Mouse (Mus musculus) MEL (cell line): ENCODE results near the gene Gm28042. TPM values are rescaled to one million over a fixed set of nuclear protein-coding genes. Genes with fewer than 3 reads are reported as not detected.

Experiments used
- DNase-seq: peaks from one replicate; pipeline ENCODE4 v3.0.0; 2011; ENCODE audit warnings: low read depth, low spot score
- H3K27ac ChIP-seq: 2 replicates; pipeline ENCODE4 v1.5.1; 2012; ENCODE audit warnings: low read depth, mild to moderate bottlenecking, control low read depth, low read length, moderate library complexity; ENCODE audit not compliant: control insufficient read depth
- H3K27me3 ChIP-seq, 2 experiments: fragments of 150-350 bp in 1 of 2; sonication (generic) in 1 of 2; 2 replicates each; pipeline ENCODE4 v1.6.1; 2012; ENCODE audit warnings: low read length in 2 of 2, mild to moderate bottlenecking in 2 of 2, improper control_type of control experiment in 1 of 2, moderate library complexity in 1 of 2; ENCODE audit not compliant: insufficient read depth in 2 of 2, control insufficient read depth in 1 of 2
- H3K36me3 ChIP-seq, 2 experiments: 2 replicates each; pipeline ENCODE4 v1.6.1; 2012 to 2014; ENCODE audit warnings: low read length in 2 of 2, improper control_type of control experiment in 1 of 2, inconsistent platforms in 1 of 2, mild to moderate bottlenecking in 1 of 2; ENCODE audit not compliant: insufficient read depth in 2 of 2, control insufficient read depth in 1 of 2
- H3K4me1 ChIP-seq, 2 experiments: fragments of 150-350 bp in 1 of 2; sonication (generic) in 1 of 2; 2 replicates each; pipeline ENCODE4 v1.6.1; 2012; ENCODE audit warnings: low read length in 2 of 2, improper control_type of control experiment in 1 of 2, mild to moderate bottlenecking in 1 of 2; ENCODE audit not compliant: insufficient read depth in 2 of 2, control insufficient read depth in 1 of 2
- H3K4me3 ChIP-seq, 2 experiments: fragments of 150-350 bp in 1 of 2; sonication (generic) in 1 of 2; 2 replicates each; pipeline ENCODE4 v1.5.1; 2012; ENCODE audit warnings: low read depth in 2 of 2, low read length in 2 of 2, mild to moderate bottlenecking in 2 of 2, moderate library complexity in 2 of 2, control low read depth in 1 of 2, improper control_type of control experiment in 1 of 2; ENCODE audit not compliant: control insufficient read depth in 1 of 2, insufficient read depth in 1 of 2
- H3K79me2 ChIP-seq: 2 replicates; pipeline ENCODE4 v1.6.1; 2012; ENCODE audit warnings: mild to moderate bottlenecking, low read length, moderate library complexity; ENCODE audit not compliant: control insufficient read depth, poor library complexity, insufficient read depth
- H3K9ac ChIP-seq: 2 replicates; pipeline ENCODE4 v1.6.1; 2012; ENCODE audit warnings: low read depth, mild to moderate bottlenecking, control low read depth, low read length, moderate library complexity; ENCODE audit not compliant: control insufficient read depth, poor library complexity, severe bottlenecking
- H3K9me3 ChIP-seq: fragments of 150-350 bp; sonication (generic); replicated peaks from 2 replicates; pipeline ENCODE4 v1.6.1; 2012; ENCODE audit warnings: mild to moderate bottlenecking, low read length, improper control_type of control experiment, moderate library complexity; ENCODE audit not compliant: insufficient read depth
- CHD2 ChIP-seq: IDR thresholded peaks from 2 replicates; pipeline ENCODE4 v1.6.1; 2011; ENCODE audit warnings: low read length, improper control_type of control experiment
- CTCF ChIP-seq, 3 experiments: IDR thresholded peaks in 2 of 3; conservative IDR thresholded peaks in 1 of 3; 2 replicates each; pipeline ENCODE4 v1.5.1; 2011 to 2012; ENCODE audit warnings: low read length in 3 of 3, low read depth in 2 of 3, mild to moderate bottlenecking in 2 of 3, improper control_type of control experiment in 1 of 3, inconsistent platforms in 1 of 3, mixed read lengths in 1 of 3, moderate library complexity in 1 of 3; ENCODE audit not compliant: control insufficient read depth in 1 of 3, insufficient read depth in 1 of 3, poor library complexity in 1 of 3, severe bottlenecking in 1 of 3
- ELF1 ChIP-seq: IDR thresholded peaks from 2 replicates; pipeline ENCODE4 v1.6.1; 2014; ENCODE audit warnings: low read depth, mild to moderate bottlenecking, inconsistent platforms, low read length, improper control_type of control experiment, moderate library complexity
- ETS1 ChIP-seq: IDR thresholded peaks from 2 replicates; pipeline ENCODE4 v1.6.1; 2012; ENCODE audit warnings: low read depth, mild to moderate bottlenecking, inconsistent platforms, low read length, improper control_type of control experiment, moderate library complexity
- GATA1 ChIP-seq: IDR thresholded peaks from 2 replicates; pipeline ENCODE4 v1.6.1; 2011; ENCODE audit warnings: low read depth, low read length, improper control_type of control experiment
- KAT2A ChIP-seq: conservative IDR thresholded peaks from 2 replicates; pipeline ENCODE4 v1.6.1; 2012; ENCODE audit warnings: low read depth, low read length, improper control_type of control experiment, inconsistent platforms
- NELFE ChIP-seq: IDR thresholded peaks from 2 replicates; pipeline ENCODE4 v1.6.1; 2011; ENCODE audit warnings: low read depth, low read length, improper control_type of control experiment
- POLR2AphosphoS2 ChIP-seq: IDR thresholded peaks from 2 replicates; pipeline ENCODE4 v1.6.1; 2011; ENCODE audit warnings: low read length, improper control_type of control experiment
- SIN3A ChIP-seq: IDR thresholded peaks from 2 replicates; pipeline ENCODE4 v1.6.1; 2012; ENCODE audit warnings: low read length, improper control_type of control experiment, inconsistent platforms
- SMC3 ChIP-seq: IDR thresholded peaks from 2 replicates; pipeline ENCODE4 v1.6.1; 2011; ENCODE audit warnings: low read depth, low read length, improper control_type of control experiment
- TCF12 ChIP-seq: IDR thresholded peaks from 2 replicates; pipeline ENCODE4 v1.6.1; 2014; ENCODE audit warnings: low read depth, mild to moderate bottlenecking, inconsistent platforms, low read length, improper control_type of control experiment, moderate library complexity
- UBTF ChIP-seq: IDR thresholded peaks from 2 replicates; pipeline ENCODE4 v1.6.1; 2012; ENCODE audit warnings: low read depth, mild to moderate bottlenecking, inconsistent platforms, low read length, improper control_type of control experiment, moderate library complexity, borderline replicate concordance; ENCODE audit not compliant: insufficient read depth
- USF1 ChIP-seq: IDR thresholded peaks from 2 replicates; pipeline ENCODE4 v1.6.1; 2014; ENCODE audit warnings: low read depth, mild to moderate bottlenecking, inconsistent platforms, low read length, improper control_type of control experiment, moderate library complexity
- ZC3H11A ChIP-seq: IDR thresholded peaks from 2 replicates; pipeline ENCODE4 v1.6.1; 2012; ENCODE audit warnings: low read depth, mild to moderate bottlenecking, inconsistent platforms, low read length, improper control_type of control experiment
- ZKSCAN1 ChIP-seq: IDR thresholded peaks from 2 replicates; pipeline ENCODE4 v1.6.1; 2012; ENCODE audit warnings: low read depth, mild to moderate bottlenecking, inconsistent platforms, low read length, improper control_type of control experiment, moderate library complexity
- ZMIZ1 ChIP-seq: IDR thresholded peaks from 2 replicates; pipeline ENCODE4 v1.6.1; 2012; ENCODE audit warnings: low read depth, mild to moderate bottlenecking, inconsistent platforms, low read length, improper control_type of control experiment, moderate library complexity
- polyA plus RNA-seq, 2 experiments: library from polyadenylated mRNA; stranded (reverse) in 1 of 2; unstranded in 1 of 2; fragments of >175 nt in 1 of 2; fragments of >200 nt in 1 of 2; gene quantifications; 2 replicates each; pipeline versions ENCODE4 v1.2.1 to v1.2.4; 2012; ENCODE audit warnings: low replicate concordance in 2 of 2, low read depth in 1 of 2; ENCODE audit not compliant: insufficient read length in 2 of 2, insufficient read depth in 1 of 2, missing spikeins in 1 of 2
- total RNA-seq: library from RNA; depleted of rRNA; stranded (reverse); fragments of 300-350 nt; gene quantifications from 2 replicates; pipeline ENCODE4 v1.2.3, GENCODE M21; 2012

The Gm28042 gene
- total and polyA plus RNA-seq, 3 experiments = 0.96 to 1.7 TPM; not detected in 1

DNA sequence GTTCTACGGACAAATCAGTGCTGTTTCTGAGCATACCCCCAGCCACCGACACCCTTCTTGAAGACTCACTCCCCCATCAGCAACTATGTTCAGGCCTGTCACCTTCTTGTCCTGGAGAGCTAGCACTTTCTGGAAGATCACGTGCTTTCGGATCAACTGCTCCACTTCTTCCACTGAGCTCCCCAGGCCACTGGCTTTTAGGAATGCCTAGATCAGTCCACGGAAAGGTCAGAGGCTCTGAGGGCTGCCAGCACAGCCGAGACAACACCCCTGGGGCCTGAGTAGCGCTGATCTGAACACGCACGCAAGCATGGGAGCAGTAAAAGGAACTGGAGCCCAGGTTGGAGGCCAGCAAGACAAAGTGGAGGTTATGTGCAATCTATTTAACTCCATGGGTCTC is 33.4 kb downstream of the Gm28042 start:
- no peak for TF ChIP-seq USF1
- TF ChIP-seq ZKSCAN1 = no peak
- no peak for TF ChIP-seq NELFE
- no peak for TF ChIP-seq TCF12
- TF ChIP-seq SIN3A = no peak
- no peak for TF ChIP-seq ZC3H11A
- no peak for DNase-seq
- Histone ChIP-seq H3K27me3 (peaks cover 0 to 2% of the 10 kb centered on the region in 2 experiments; a peak in 1 of 4 replicates), H3K4me3 (no peak overlapping the region), H3K27ac (no peak overlapping the region), H3K4me1 (no peaks in the 10 kb centered on the region), H3K36me3 (no peaks in the 10 kb centered on the region), H3K9me3 (no peaks in the 10 kb centered on the region), H3K9ac (no peak overlapping the region), H3K79me2 (no peaks in the 10 kb centered on the region)

DNA sequence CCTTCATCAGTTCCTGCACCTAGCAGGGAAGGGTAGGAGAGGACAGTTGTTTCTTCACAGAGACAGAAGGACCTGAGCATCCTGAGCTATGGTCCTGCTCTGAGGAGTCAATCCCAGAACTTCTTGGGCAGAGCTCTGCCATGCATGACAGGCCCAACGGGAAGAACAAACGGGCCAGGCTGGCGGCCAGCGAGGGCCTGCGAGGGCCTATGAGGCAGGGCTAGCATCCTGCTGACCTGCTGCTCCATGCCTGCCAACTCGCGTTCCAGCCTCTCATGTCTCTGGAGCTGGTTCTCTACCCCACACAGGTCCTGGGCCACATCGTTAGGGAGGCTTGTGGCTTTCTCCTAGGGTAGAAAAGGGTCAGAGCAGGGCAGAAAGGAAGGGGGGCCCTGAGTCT is 35.0 kb downstream of the Gm28042 start:
- Histone ChIP-seq H3K4me3 (no peak overlapping the region), H3K36me3 (no peaks in the 10 kb centered on the region), H3K27me3 (peaks cover 0 to 2% of the 10 kb centered on the region in 2 experiments; a peak in 1 of 4 replicates), H3K27ac (no peak overlapping the region), H3K79me2 (no peaks in the 10 kb centered on the region), H3K9me3 (no peaks in the 10 kb centered on the region), H3K4me1 (no peaks in the 10 kb centered on the region), H3K9ac (no peak overlapping the region)
- no peak for DNase-seq
- TF ChIP-seq CTCF (IDR thresholded peaks at IDR 0.05 in 2 of 3, conservative IDR thresholded peaks at IDR 0.05 in 1 of 3; ENCODE audit: control insufficient read depth in 1 of 3, insufficient read depth in 1 of 3, low read depth in 2 of 3, low read length in 3 of 3, poor library complexity in 1 of 3, severe bottlenecking in 1 of 3) (no peak), UBTF (no peak), ZMIZ1 (no peak), USF1 (no peak), ELF1 (no peak), POLR2AphosphoS2 (no peak), ETS1 (no peak)

DNA sequence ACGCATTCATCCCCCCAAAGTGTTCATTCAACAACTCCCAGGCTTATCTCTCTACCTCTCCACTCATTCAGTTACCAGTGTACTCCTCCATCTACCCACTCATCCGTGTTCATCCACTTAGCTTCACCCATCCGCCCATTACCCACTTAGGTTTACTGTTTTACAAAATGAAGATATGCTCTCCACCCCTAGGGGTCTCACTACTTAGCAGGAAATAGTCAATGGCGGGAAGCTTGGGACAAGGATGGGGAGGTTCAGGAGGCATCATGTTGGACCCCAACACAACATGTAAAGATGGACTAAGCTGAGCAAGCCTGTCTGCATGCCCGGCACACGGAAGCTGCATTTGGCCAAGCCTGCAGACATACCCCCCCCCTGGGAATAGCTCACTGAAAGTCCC is 37.3 kb downstream of the Gm28042 start:
- H3K27ac ChIP-seq = no peak overlapping the region
- H3K4me1 ChIP-seq = no peaks in the 10 kb centered on the region
- no peaks in the 10 kb centered on the region for H3K36me3 ChIP-seq
- TF ChIP-seq GATA1 (no peak), CHD2 (no peak), KAT2A (no peak), POLR2AphosphoS2 (no peak), SMC3 (peak; percentile 11; the same call in 1 of the 2 replicates), USF1 (no peak), CTCF (IDR thresholded peaks at IDR 0.05 in 2 of 3, conservative IDR thresholded peaks at IDR 0.05 in 1 of 3; ENCODE audit: control insufficient read depth in 1 of 3, insufficient read depth in 1 of 3, low read depth in 2 of 3, low read length in 3 of 3, poor library complexity in 1 of 3, severe bottlenecking in 1 of 3) (peak; percentile 9 to 49 (median 23); a peak in 3 of 6 replicates)
- DNase-seq = peak; percentile 31
- no peaks in the 10 kb centered on the region; a peak in 1 of 4 replicates for H3K27me3 ChIP-seq
- H3K9ac ChIP-seq = no peak overlapping the region
- no peaks in the 10 kb centered on the region for H3K9me3 ChIP-seq
- H3K4me3 ChIP-seq = no peak overlapping the region
- no peaks in the 10 kb centered on the region for H3K79me2 ChIP-seq
